In genomic region chr5:59996698-59997097, GRCm38 (mm10) we compare ENCODE assay signal across 8 mouse cellular contexts.
DNase-seq lines count a peak whose midpoint lies in the region; ATAC-seq lines count a peak whose summit lies in the region.

No protein-coding gene starts in this region.

- H3K27me3 ChIP-seq in embryonic facial prominence, embryonic 11.5 days (ENCODE audit: control insufficient read depth, insufficient read depth, low read length), result no peaks in the 10 kb centered on the region

- intact Hi-C loops in heart, postnatal 36 days (cut with DNase I), result no loop called here

- WGBS in embryonic facial prominence, embryonic 11.5 days, result 62% methylated on average over 3 of the region's 3 CpGs

- H3K9ac ChIP-seq in embryonic facial prominence, embryonic 11.5 days (replicated peaks; ENCODE audit: low read length), result no peak overlapping the region

- ATAC-seq in embryonic facial prominence, embryonic 11.5 days (replicated peaks; ENCODE audit: insufficient number of reproducible peaks, low FRiP score, low TSS enrichment, low read depth), result no peak

- no peaks in the 10 kb centered on the region for H3K36me3 ChIP-seq in embryonic facial prominence, embryonic 11.5 days (replicated peaks; ENCODE audit: control insufficient read depth, insufficient read depth, low read depth, low read length)

- no peak overlapping the region for H3K4me3 ChIP-seq in embryonic facial prominence, embryonic 11.5 days (ENCODE audit: low read depth, low read length)

- H3K4me1 ChIP-seq in embryonic facial prominence, embryonic 11.5 days (ENCODE audit: control insufficient read depth, insufficient read depth, low read length), result no peaks in the 10 kb centered on the region

- H3K27ac ChIP-seq in embryonic facial prominence, embryonic 11.5 days (replicated peaks; ENCODE audit: low read depth, low read length), result no peak overlapping the region

- no peaks in the 10 kb centered on the region for H3K9me3 ChIP-seq in embryonic facial prominence, embryonic 11.5 days (replicated peaks; ENCODE audit: control insufficient read depth, low read length)

- no peak overlapping the region for H3K4me2 ChIP-seq in embryonic facial prominence, embryonic 11.5 days (ENCODE audit: low read depth, low read length)

- DNase-seq in cerebellum, postnatal 36 days, result peak; percentile 3 to 4
- DNase-seq in cerebellum, adult 11-12 months, result no peak
- DNase-seq in A20 (ENCODE audit: low read depth, low spot score), result peak; percentile 56
- peak; percentile 39 for DNase-seq in embryonic facial prominence, embryonic 11.5 days (ENCODE audit: low spot score)
- DNase-seq in left cerebral cortex, adult 18-20 months (ENCODE audit: low spot score in 2 of 2), result peak; percentile 33 to 52
- DNase-seq in right cerebral cortex, adult 18-20 months, result peak; percentile 54
- DNase-seq in gastrocnemius, postnatal 4 days (ENCODE audit: low spot score in 2 of 2), result no peak
- no peak for DNase-seq in heart, postnatal 36 days

Comparison
In these comparisons a context has a peak if more than half of its experiments do, and no peak if none do; other contexts are left out.
1. DNase-seq: peak in cerebellum, postnatal 36 days (2 of 2), A20 (single experiment), embryonic facial prominence, embryonic 11.5 days (single experiment), left cerebral cortex, adult 18-20 months (2 of 2) and right cerebral cortex, adult 18-20 months (single experiment); none in cerebellum, adult 11-12 months (single experiment), gastrocnemius, postnatal 4 days (0 of 2) and heart, postnatal 36 days (0 of 2).